Mouse (Mus musculus) testis, adult 2 months (tissue): ENCODE data around the gene Lim2.

Experiments used
- CTCF ChIP-seq: fragments of 200-500 bp; IDR thresholded peaks from 2 replicates; pipeline ENCODE4 v1.5.1; 2012; ENCODE audit warnings: low read depth, mild to moderate bottlenecking, inconsistent platforms, low read length, moderate library complexity; ENCODE audit not compliant: control insufficient read depth, insufficient read depth, insufficient replicate concordance
- POLR2A ChIP-seq: fragments of 200-500 bp; IDR thresholded peaks from 2 replicates; pipeline ENCODE4 v1.6.1; 2012; ENCODE audit warnings: low read depth, mild to moderate bottlenecking, inconsistent platforms, low read length, moderate library complexity; ENCODE audit not compliant: control insufficient read depth

GRCm38 (mm10) chr7:43454371-43454770 is 26.9 kb downstream of the Lim2 start:
- no peak for TF ChIP-seq CTCF
- no peak for TF ChIP-seq POLR2A
